Mouse (Mus musculus) layer of hippocampus, adult 9-10 months (tissue): ENCODE measurements around the gene Washc4.
"Not testable (repeated sequence)": the region's sequence is repeated elsewhere in the genome, so short reads cannot be mapped to it uniquely, and the experiment has no call there.

Source experiments
- DNase-seq: peaks from one replicate; pipeline ENCODE4 v3.0.0; 2022; ENCODE audit warnings: low spot score

The Washc4 gene

GRCm38 (mm10) chr10:83543439-83544102 is at the start of gene Washc4:
Gene Washc4 (plus strand): TSS chr10:83543752.
- peak; percentile 55 for DNase-seq

DNA sequence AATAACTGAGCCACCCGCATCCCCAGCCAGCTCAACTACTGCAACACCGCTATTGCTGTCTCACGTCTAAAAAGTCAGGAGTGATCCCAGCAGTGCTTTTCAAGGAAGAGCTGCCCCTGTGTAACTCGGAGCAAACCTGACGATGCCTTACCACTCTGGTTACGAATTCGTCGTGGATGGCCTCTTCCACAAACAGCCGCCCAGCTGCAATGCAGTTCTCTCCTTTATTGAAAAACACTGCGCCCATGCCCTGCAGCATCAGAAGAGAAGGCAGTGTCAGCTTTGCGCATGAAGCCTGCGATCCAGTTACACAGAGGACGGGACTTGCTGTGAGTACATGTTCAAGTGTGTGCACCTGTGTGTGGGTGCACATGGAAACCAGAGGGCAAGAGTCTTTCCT is 46.2 kb upstream of the Washc4 start:
- no peak for DNase-seq

DNA sequence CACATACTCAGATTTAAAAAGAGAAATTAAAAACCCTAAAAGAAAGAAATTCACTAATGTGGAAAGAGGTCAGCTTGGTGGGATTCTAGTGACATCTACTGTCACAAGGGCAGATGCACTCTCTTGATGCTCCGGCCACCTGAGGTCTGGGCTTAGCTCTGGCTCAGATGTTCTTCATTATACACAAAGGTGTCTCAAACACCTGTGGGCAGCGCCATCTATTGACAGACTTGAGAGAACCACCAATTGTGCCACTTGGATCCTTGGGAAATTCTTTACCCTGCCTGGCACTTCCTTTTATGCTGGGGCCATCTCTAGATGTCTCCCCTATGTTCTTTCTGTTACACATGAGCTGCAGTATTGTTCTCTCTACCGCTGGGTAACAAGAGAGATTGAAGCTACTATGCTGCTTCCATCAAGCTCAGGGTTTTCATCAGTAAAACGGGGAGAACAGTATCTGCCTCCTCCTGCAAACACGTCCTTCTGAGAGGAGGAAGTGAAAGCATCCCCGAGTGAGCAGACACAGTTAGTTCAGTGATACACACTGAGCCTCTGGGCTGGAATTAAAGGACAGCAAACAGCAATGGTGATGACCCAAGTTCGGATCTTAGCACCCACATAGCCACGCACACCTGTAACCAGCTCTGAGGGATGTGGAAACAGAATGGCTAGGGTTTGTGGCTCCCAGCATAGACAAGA is 34.4 kb upstream of the Washc4 start:
- DNase-seq, result no peak

DNA sequence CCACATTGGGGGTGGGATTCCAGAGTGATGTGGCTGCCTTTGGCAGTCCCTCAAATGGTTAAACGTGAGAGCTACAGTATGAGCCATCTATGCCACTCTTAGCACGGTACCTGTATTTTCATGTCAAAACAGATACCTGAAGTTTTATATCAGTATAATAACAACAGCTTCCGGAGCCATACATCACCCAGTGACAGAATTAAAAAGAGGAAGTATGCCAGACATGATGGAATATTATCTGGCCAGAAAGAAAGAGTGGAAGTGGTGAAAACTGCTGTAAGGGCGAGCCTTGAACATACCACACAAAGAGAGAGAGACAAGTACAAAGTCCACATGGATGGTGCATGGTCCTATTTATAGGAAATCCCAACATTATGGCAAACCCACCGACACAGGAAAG is 32.2 kb upstream of the Washc4 start:
- DNase-seq, result no peak

DNA sequence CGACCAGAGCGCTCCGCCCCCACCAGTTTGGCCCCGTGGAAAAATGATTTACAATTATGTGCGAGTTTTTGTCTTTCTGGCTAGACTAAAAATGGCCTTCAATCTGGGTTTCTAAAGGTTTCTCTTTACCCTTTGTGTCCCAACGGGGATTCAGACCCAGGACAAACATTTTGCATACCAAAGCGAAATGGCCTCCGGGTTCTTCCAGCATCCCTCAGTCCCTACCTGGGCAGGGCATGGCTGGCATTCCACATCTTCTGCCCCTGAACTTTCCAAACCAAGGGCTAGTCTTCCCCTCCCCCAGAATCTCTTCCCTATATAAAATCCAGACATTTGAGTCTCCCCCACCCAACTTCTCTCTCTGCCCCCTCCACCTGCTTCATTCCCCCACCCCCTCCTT is 29.8 kb upstream of the Washc4 start:
- no peak for DNase-seq

DNA sequence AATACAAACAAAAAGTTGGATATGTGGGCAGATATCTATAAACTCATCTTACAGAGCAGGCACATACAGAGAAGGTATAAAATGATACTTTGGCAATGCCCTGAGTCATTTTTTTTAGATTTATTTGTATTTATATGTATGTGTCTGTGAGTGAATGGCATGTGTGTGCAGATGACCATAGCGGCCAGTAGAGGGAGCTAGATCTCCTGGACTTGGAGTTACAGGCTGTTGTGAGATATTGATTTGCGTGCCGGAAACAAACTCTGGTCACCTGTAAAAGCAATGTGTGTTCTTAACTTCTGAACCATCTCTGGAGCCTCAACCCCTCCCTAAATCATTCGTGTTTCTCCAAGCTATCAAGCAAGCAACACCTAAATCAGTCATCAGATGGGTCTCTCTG is 22.6 kb upstream of the Washc4 start:
- no peak for DNase-seq

GRCm38 (mm10) chr10:83524238-83524637 is 19.3 kb upstream of the Washc4 start:
- DNase-seq, result not testable (repeated sequence)

- DNase-seq, result no peak
These were observed 13.1 kb upstream of the Washc4 start for GRCm38 (mm10) chr10:83530384-83530967.

DNA sequence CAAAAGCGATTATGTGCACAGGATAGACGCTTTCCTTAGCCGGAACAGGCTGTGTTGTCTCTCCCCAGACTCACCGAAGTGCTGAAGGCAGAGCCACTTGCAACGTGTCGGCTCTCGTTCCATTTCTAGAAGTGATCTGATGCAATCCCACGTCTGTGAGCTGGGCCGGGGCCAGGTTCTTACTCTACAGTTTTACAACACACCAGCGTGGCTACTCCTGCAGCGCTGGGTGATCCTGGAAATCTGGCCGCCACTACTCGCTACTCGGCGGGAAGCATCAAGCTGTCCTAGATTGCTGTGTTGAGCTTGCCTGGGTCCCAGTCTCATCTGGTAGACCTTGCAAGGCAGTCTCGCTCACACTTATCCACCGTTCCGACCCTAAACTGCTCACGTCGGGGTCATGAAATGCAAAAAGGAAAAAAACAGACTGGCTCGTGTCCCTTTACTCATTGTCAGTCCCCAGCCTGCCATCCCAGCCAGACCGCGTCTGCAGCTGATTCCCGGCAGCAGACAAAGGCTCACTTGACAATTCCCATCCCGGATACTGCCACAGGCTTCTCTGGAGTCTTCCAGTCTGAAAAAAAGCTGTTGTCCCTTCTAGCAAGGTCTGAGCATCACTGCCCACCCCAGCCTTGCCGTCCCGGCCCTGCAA is 10.2 kb upstream of the Washc4 start:
- DNase-seq, result no peak

- DNase-seq, result peak; percentile 21
These were observed 9.7 kb upstream of the Washc4 start, which contains the start of gene Aldh1l2 for GRCm38 (mm10) chr10:83533910-83534283. Gene Aldh1l2 (minus strand): TSS chr10:83534140.

- DNase-seq, result no peak
These were observed 7.1 kb upstream of the Washc4 start for GRCm38 (mm10) chr10:83536436-83536835.

DNA sequence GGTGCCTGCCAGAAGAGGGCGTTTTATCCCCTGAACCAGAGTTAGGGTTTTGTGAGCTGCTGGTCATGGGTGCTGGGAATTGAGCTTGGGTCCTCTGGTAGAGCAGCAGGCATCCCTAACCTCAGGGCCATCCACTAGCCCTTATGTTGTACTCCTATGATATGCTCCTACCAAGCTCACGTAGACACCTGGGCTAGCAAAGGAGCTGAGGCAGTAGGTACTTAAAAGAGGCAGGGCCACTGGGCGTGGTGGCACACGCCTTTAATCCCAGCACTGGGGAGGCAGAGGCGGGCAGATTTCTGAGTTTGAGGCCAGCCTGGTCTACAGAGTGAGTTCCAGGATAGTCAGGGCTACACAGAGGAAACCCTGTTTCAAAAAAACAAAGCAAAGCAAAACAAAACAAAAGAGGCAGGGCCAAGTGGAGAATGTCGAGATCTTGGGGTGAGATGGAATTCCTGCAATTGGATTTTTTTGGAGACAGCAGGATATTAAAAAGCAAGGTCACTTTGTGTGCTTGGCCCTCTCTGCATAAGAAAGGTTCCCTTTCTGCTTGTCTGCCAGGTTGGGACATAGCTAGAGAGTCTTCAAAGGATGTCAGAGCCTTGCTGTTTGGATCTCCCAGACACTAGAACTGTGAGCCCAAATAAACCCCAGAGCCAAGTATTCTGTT is 4.1 kb upstream of the Washc4 start:
- no peak for DNase-seq

- no peak for DNase-seq
These were observed 3.5 kb upstream of the Washc4 start for GRCm38 (mm10) chr10:83540092-83540491.

GRCm38 (mm10) chr10:83542241-83542640 is 1.3 kb upstream of the Washc4 start:
- DNase-seq, result peak; percentile 22

DNA sequence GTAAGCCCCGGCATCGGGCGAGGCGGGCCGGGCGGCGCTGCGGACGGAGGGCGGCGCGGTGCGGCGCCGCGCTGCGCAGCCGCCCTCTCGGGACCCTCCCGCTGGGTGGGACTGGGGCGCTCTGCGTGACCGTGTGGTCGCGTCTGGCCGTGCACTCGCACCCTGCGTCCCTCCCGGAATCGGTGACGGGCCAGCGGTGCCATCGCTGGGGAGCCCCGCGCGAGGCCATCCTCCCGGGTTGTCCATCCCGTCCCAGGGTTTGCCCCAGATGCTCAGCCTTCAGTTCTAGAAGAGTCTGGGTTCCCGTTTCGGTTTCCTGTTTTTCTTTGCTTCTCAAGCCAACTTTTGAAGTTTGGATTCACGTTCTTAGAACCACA is 539 bp downstream of the Washc4 start:
- peak; percentile 8 for DNase-seq

GRCm38 (mm10) chr10:83545341-83545740 is 1.8 kb downstream of the Washc4 start:
- no peak for DNase-seq

- no peak for DNase-seq
These were observed 19.5 kb downstream of the Washc4 start for GRCm38 (mm10) chr10:83563005-83563404.

DNA sequence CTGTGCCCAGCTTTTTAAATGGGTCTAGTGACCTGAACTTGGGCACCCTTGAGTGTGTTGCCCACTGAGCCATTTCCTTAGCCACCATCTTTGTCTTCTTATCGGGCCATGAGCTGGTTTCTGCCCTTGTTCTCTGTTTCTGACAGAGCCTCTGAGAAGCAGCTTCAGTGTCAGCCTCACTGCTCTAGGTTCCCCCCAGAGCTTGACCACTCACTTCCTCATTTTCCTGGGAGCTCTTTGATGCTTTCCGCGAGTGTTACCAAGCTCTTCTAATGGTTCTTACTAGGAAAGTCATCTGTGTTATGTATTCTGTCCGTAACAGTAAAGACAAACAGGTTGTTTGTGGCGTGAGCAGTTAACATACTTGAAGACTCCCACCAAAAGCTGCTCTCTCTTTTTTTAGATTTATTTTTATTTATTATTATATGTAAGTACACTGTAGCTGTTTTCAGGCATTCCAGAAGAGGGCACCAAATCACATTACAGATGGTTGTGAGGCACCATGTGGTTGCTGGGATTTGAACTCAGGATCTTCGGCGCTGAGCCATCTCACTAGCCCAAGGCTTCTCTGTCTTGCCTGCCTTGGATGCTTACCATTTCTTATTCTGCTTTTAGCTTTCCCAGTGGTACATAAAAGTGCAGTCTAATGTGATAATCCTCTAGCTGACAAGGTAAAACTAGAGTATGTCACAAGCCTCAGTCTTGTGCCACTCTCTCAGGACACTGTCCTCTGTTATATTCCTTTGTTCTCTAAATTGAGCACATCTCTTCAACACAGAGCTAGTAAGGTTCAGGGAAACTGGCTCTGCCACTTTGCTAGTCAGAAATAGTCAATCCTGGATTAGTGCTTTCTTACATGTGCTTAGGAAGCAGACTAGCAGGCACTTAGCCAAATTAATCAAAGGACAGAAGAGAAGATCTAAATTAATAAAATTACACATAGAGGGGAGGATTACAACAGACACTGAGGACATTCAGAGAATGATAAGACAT is 22.2 kb downstream of the Washc4 start:
- DNase-seq, result no peak

DNA sequence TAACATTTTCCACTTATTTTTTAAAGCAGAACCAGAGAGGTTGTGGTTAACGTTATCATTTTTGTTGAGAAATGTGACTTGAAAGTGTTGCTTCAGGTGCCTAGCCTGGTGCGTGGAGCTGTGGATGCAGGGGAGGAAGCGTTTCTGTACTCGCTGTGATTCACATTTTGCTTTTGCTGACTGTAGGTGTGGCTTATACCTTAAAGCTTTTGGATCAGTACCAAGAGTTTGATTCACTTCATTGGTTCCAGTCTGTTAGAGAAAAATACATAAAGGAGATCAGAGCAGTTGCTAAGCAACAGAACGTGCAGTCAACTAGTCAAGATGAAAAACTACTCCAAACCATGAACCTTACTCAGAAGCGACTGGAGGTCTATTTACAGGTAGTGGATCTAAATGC is 47.2 kb downstream of the Washc4 start:
- no peak for DNase-seq

GRCm38 (mm10) chr10:83592616-83593015 is 49.1 kb downstream of the Washc4 start:
- DNase-seq, result peak; percentile 35

DNA sequence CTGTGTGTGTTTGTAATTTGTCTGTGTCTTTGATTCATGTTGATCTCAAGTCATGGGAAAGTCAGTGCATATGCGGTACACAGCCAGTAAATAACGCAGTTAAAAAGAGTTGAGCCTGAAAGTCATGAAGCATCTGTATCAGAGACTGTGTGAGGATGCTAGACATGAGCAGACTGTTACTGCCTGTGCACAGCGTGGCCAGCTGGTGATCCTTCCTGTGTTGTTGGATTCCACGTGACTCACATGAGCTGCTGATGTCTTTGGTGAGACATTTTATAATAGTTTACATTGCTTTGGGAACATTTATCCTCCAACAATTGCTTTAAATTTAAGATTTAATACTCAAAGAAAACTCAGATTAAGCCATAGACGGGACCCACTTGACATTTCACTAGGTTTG is 51.0 kb downstream of the Washc4 start:
- no peak for DNase-seq
